In genomic region chr11:21346020-21346419, GRCm38 (mm10) we compare ENCODE assay signal across 28 mouse cellular contexts.
"Had no signal": no experiment of that assay in that cellular context is flagged by ENCODE, and none has a peak within 500 bp of the region (broad histone marks: within the 10 kb centered on the region; RNA-seq: fewer than 3 reads in every experiment).

No protein-coding gene starts in this region.

- ATAC-seq: forebrain, embryonic 13.5 days; forebrain, embryonic 14.5 days; forebrain, embryonic 15.5 days; forebrain, embryonic 16.5 days; forebrain, postnatal 0 days had no signal

- H3K4me3 ChIP-seq: embryonic facial prominence, embryonic 10.5 days; embryonic facial prominence, embryonic 12.5 days; embryonic facial prominence, embryonic 13.5 days; embryonic facial prominence, embryonic 15.5 days; erythroblast, embryonic 14.5 days; forebrain, embryonic 10.5 days; forebrain, embryonic 12.5 days; forebrain, embryonic 13.5 days; forebrain, embryonic 15.5 days; gastrocnemius, adult 2 months had no signal

- H3K4me2 ChIP-seq: embryonic facial prominence, embryonic 12.5 days; embryonic facial prominence, embryonic 13.5 days; embryonic facial prominence, embryonic 15.5 days; forebrain, embryonic 12.5 days; forebrain, embryonic 13.5 days; forebrain, embryonic 15.5 days had no signal

- H3K4me1 ChIP-seq: embryonic facial prominence, embryonic 10.5 days; embryonic facial prominence, embryonic 12.5 days; embryonic facial prominence, embryonic 13.5 days; embryonic facial prominence, embryonic 15.5 days; forebrain, embryonic 12.5 days; forebrain, embryonic 13.5 days; forebrain, embryonic 15.5 days had no signal

- H3K27ac ChIP-seq: embryonic facial prominence, embryonic 10.5 days; embryonic facial prominence, embryonic 12.5 days; embryonic facial prominence, embryonic 13.5 days; embryonic facial prominence, embryonic 15.5 days; forebrain, embryonic 10.5 days; forebrain, embryonic 12.5 days; forebrain, embryonic 13.5 days; forebrain, embryonic 15.5 days; gastrocnemius, adult 2 months had no signal

- H3K9ac ChIP-seq: embryonic facial prominence, embryonic 12.5 days; embryonic facial prominence, embryonic 13.5 days; embryonic facial prominence, embryonic 15.5 days; forebrain, embryonic 12.5 days; forebrain, embryonic 13.5 days; forebrain, embryonic 15.5 days; forebrain, postnatal 0 days had no signal

- DNase-seq: cerebellum, adult 2 months; cerebellum, adult 8-10 months; cerebellum, adult 9-10 months; cerebellum, adult 9-11 months; cerebellum, postnatal 10 days; cerebellum, postnatal 14 days; cerebellum, postnatal 25 days; cerebellum, postnatal 36 days; embryo, embryonic 11 days; forebrain, postnatal 0 days; gastrocnemius, adult 2 months; gastrocnemius, postnatal 10 days; gastrocnemius, postnatal 14 days; gastrocnemius, postnatal 25 days; gastrocnemius, postnatal 36 days; heart, adult 11 months; heart, adult 18-20 months had no signal

- H3K9me3 ChIP-seq: embryonic facial prominence, embryonic 10.5 days; embryonic facial prominence, embryonic 12.5 days; embryonic facial prominence, embryonic 13.5 days; embryonic facial prominence, embryonic 15.5 days; forebrain, embryonic 10.5 days; forebrain, embryonic 12.5 days; forebrain, embryonic 13.5 days; forebrain, embryonic 15.5 days had no signal

- H3K27me3 ChIP-seq: embryonic facial prominence, embryonic 12.5 days; embryonic facial prominence, embryonic 13.5 days; embryonic facial prominence, embryonic 15.5 days; forebrain, embryonic 12.5 days; forebrain, embryonic 13.5 days; forebrain, embryonic 15.5 days had no signal
